Mouse (Mus musculus): ENCODE results near the gene Tprgl.

Gene Tprgl

GRCm38 (mm10) chr4:154159961-154160537 lies 417 bp downstream of the Tprgl start:
- in situ Hi-C loops (cut with MboI, MseI) = no loop called here

- in situ Hi-C loops (cut with MboI, MseI) = no loop called here
These were observed 1.5 kb downstream of the Tprgl start for GRCm38 (mm10) chr4:154159002-154159401.

- in situ Hi-C loops (cut with MboI, MseI) = no loop called here
These were observed 2.4 kb downstream of the Tprgl start for GRCm38 (mm10) chr4:154157970-154158662.

GRCm38 (mm10) chr4:154156050-154156449 lies 4.4 kb downstream of the Tprgl start:
- in situ Hi-C loops (cut with MboI, MseI) = no loop called here

- in situ Hi-C loops (cut with MboI, MseI) = no loop called here
These were observed 6.4 kb downstream of the Tprgl start for GRCm38 (mm10) chr4:154154104-154154503.

GRCm38 (mm10) chr4:154146342-154146741 lies 14.1 kb downstream of the Tprgl start:
- in situ Hi-C loops (cut with MboI, MseI) = no loop called here

GRCm38 (mm10) chr4:154144712-154145111 lies 15.8 kb downstream of the Tprgl start:
- in situ Hi-C loops (cut with MboI, MseI) = no loop called here

GRCm38 (mm10) chr4:154142211-154143040 lies 18.0 kb downstream of the Tprgl start, which contains the start of gene Wrap73:
Wrap73 (plus strand) TSS chr4:154142372.
- in situ Hi-C loops (cut with MboI, MseI) = no loop called here

GRCm38 (mm10) chr4:154141009-154141867 lies 19.2 kb downstream of the Tprgl start:
- in situ Hi-C loops (cut with MboI, MseI) = no loop called here

- in situ Hi-C loops (cut with MboI, MseI) = no loop called here
These were observed 20.1 kb downstream of the Tprgl start for GRCm38 (mm10) chr4:154140213-154141008.

- in situ Hi-C loops (cut with MboI, MseI) = no loop called here
These were observed 20.5 kb downstream of the Tprgl start, which contains the start of gene Trp73 for GRCm38 (mm10) chr4:154140182-154140212. Trp73 (minus strand) TSS chr4:154140208.

GRCm38 (mm10) chr4:154139671-154140181 lies 20.7 kb downstream of the Tprgl start:
- in situ Hi-C loops (cut with MboI, MseI) = loop anchor here (5.0 kb wide), 1 partner anchor 167 kb away; no protein-coding TSS in a partner anchor

- in situ Hi-C loops (cut with MboI, MseI) = loop anchor here (5.0 kb wide), 1 partner anchor 165 kb away; no protein-coding TSS in a partner anchor
These were observed 23.3 kb downstream of the Tprgl start for GRCm38 (mm10) chr4:154137139-154137538.

GRCm38 (mm10) chr4:154134803-154135202 lies 25.7 kb downstream of the Tprgl start:
- in situ Hi-C loops (cut with MboI, MseI) = loop anchor here (5.0 kb wide), 1 partner anchor 163 kb away; no protein-coding TSS in a partner anchor

- in situ Hi-C loops (cut with MboI, MseI) = no loop called here
These were observed 28.6 kb downstream of the Tprgl start for GRCm38 (mm10) chr4:154131894-154132293.

GRCm38 (mm10) chr4:154129950-154130349 lies 30.5 kb downstream of the Tprgl start:
- in situ Hi-C loops (cut with MboI, MseI) = no loop called here

- in situ Hi-C loops (cut with MboI, MseI) = no loop called here
These were observed 33.2 kb downstream of the Tprgl start for GRCm38 (mm10) chr4:154127273-154127672.

GRCm38 (mm10) chr4:154125202-154125601 lies 35.3 kb downstream of the Tprgl start:
- in situ Hi-C loops (cut with MboI, MseI) = no loop called here

GRCm38 (mm10) chr4:154123553-154123952 lies 36.9 kb downstream of the Tprgl start:
- in situ Hi-C loops (cut with MboI, MseI) = no loop called here

- in situ Hi-C loops (cut with MboI, MseI) = no loop called here
These were observed 38.1 kb downstream of the Tprgl start for GRCm38 (mm10) chr4:154122374-154122773.

- in situ Hi-C loops (cut with MboI, MseI) = no loop called here
These were observed 38.7 kb downstream of the Tprgl start for GRCm38 (mm10) chr4:154121800-154122199.
